Mouse (Mus musculus) erythroblast, embryonic 14.5 days (primary cell): ENCODE measurements around the gene Tekt4.

ENCODE experiments used
- GATA1 ChIP-seq: IDR thresholded peaks from 2 replicates; pipeline ENCODE4 v1.6.1; 2012; ENCODE audit warnings: low read length, inconsistent platforms, mixed read lengths
- TAL1 ChIP-seq: IDR thresholded peaks from 3 replicates; pipeline ENCODE4 v1.6.1; 2012; ENCODE audit warnings: low read length, inconsistent platforms, mixed read lengths

GRCm38 (mm10) chr17:25518144-25518543 is 63.7 kb downstream of the Tekt4 start:
- TF ChIP-seq TAL1 (no peak), GATA1 (no peak)
